Mouse (Mus musculus): ENCODE data around the gene Vamp5. TPM values are rescaled to one million over a fixed set of nuclear protein-coding genes. Genes with fewer than 3 reads are reported as not detected.

Gene Vamp5
- 13.6 and 15.9 TPM in 2 replicates for polyA plus RNA-seq (2016; fragmentation: Nextera tagmentation; extraction: Ambion mirVana)

- peak within 1 kb of the TSS; percentile 59 for H3K4me3 ChIP-seq
- peaks cover 27% of the 10 kb centered on the region for H3K27me3 ChIP-seq (replicated peaks; ENCODE audit: low read depth, poor library complexity, severe bottlenecking)
- H3K27ac ChIP-seq (replicated peaks): peak within 1 kb of the TSS; percentile 78
- WGBS: 2% methylated on average over 49 of the region's 49 CpGs
- H3K9me3 ChIP-seq: no peaks in the 10 kb centered on the region
- peak; percentile 66 for DNase-seq (ENCODE audit: low spot score)
- H3K4me1 ChIP-seq: peaks cover 9% of the 10 kb centered on the region
- H3K36me3 ChIP-seq (replicated peaks): peaks cover 7% of the 10 kb centered on the region
Measured at GRCm38 (mm10) chr6:72380131-72380770, at the start of gene Vamp5. Vamp5 (minus strand) TSS chr6:72380468.

DNA sequence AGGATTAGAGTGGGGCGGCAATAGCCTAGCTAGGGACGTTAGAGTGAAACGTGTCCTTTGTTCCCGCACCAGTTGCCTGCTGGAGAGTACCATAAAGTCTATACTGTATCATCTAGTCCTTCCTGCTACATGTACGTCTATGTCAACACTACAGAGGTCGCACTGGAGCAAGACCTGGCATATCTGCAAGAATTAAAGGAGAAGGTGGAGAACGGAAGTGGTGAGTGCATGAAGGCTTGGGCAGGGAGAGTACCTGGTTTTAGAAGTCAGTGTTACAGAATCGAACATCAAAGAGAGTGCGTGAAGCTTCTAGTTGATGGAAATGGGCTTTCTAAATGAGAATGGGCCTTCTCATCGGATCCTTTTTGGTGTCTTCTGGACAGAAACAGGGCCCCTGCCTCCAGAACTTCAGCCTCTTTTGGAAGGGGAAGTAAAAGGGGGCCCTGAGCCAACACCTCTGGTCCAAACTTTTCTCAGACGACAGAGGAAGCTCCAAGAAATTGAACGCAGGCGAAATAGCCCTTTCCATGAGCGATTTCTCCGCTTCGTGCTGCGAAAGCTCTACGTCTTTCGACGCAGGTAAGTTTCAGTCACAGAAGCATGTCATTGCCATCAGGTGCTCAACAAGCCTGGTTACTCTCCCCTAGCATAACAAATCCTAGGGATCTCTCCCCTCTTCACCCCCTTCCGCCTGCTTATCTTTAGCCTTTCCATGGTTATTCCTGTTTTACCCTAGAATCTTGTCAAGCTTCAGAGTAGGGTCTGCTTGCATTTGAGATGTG lies 49.0 kb upstream of the Vamp5 start:
- Histone ChIP-seq H3K9me3 (no peaks in the 10 kb centered on the region), H3K27ac (replicated peaks) (no peak overlapping the region), H3K27me3 (replicated peaks; ENCODE audit: low read depth, poor library complexity, severe bottlenecking) (no peaks in the 10 kb centered on the region), H3K36me3 (replicated peaks) (peaks cover 97% of the 10 kb centered on the region), H3K4me3 (no peak overlapping the region), H3K4me1 (no peaks in the 10 kb centered on the region)
- WGBS: 91% methylated on average over 21 of the region's 21 CpGs
- DNase-seq (ENCODE audit: low spot score): no peak

DNA sequence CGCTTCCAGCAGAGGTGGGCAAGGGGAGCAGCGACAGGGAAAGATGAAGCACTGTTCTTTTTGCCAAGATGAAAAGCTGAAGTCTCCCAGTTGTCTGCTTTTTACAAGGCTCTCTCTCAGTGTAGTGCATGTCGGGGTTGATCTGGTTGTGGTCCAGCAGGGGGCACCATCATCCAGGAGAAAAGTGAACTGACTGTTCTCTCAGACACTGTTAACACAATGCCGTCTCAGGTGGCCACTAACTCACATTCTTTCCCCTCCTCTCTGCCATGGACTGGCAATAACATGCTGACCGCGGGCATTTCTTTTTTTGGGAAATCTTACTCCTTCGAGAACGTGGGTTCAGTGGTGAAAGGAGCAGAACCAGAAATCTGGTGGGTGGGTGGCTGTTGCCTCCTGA lies 47.8 kb upstream of the Vamp5 start:
- no peaks in the 10 kb centered on the region for H3K9me3 ChIP-seq
- DNase-seq (ENCODE audit: low spot score): peak; percentile 82
- peaks cover 97% of the 10 kb centered on the region for H3K36me3 ChIP-seq (replicated peaks)
- no peaks in the 10 kb centered on the region for H3K27me3 ChIP-seq (replicated peaks; ENCODE audit: low read depth, poor library complexity, severe bottlenecking)
- no peak overlapping the region for H3K27ac ChIP-seq (replicated peaks)
- no peaks in the 10 kb centered on the region for H3K4me1 ChIP-seq
- no peak overlapping the region for H3K4me3 ChIP-seq
- 39% methylated on average over 8 of the region's 8 CpGs for WGBS

- Histone ChIP-seq H3K4me3 (no peak overlapping the region), H3K27me3 (replicated peaks; ENCODE audit: low read depth, poor library complexity, severe bottlenecking) (no peaks in the 10 kb centered on the region), H3K36me3 (replicated peaks) (peaks cover 96% of the 10 kb centered on the region), H3K4me1 (no peaks in the 10 kb centered on the region), H3K27ac (replicated peaks) (no peak overlapping the region), H3K9me3 (no peaks in the 10 kb centered on the region)
- WGBS: 93% methylated on average over 11 of the region's 11 CpGs
- DNase-seq (ENCODE audit: low spot score): no peak
Measured at GRCm38 (mm10) chr6:72425646-72426045, 45.4 kb upstream of the Vamp5 start.

DNA sequence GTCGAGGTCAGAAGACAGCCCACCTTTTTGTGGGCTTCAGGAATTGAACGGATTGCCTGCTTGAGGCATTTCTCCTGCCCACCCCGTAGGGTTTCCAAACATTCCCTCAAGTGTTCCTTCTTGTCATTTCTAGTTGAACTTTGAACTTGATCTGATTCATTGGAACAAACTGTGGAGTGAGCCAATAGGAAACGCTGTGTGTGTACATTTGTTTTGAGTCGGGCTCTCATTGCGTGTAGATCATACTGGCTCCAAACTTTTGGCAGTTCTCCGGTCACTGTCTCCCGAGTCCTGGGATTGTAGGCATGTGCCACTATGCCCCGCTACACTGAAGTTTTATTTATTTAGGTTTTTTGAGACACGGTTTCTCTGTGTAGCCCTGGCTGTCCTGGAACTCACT lies 40.6 kb upstream of the Vamp5 start:
- Histone ChIP-seq H3K27me3 (replicated peaks; ENCODE audit: low read depth, poor library complexity, severe bottlenecking) (no peaks in the 10 kb centered on the region), H3K27ac (replicated peaks) (no peak overlapping the region), H3K4me1 (0 out of 2 replicates have a peak, but pooled peaks cover under 1% of the 10 kb centered on the region), H3K9me3 (no peaks in the 10 kb centered on the region), H3K4me3 (no peak overlapping the region), H3K36me3 (replicated peaks) (peaks cover 88% of the 10 kb centered on the region)
- no peak for DNase-seq (ENCODE audit: low spot score)
- 92% methylated on average over 10 of the region's 10 CpGs for WGBS

DNA sequence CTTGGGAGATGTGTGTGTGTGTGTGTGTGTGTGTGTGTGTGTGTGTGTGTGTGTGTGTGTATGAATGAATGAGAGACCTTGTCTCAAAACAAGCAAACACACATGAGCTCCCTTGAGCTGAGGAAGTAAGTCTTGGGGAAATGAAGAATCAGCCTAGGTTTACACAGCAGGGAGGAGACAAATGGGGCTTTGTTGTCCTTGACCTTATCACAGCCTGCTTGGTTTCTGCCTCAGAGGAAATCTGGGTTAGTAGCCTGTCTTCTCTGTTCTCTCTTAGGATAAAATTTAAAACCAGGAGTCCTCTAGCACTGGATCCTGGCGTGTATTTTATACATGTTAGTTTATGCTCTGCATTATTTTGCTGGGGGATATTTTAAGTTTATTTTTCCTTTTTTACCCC lies 39.5 kb upstream of the Vamp5 start:
- peaks cover 11% of the 10 kb centered on the region for H3K4me1 ChIP-seq
- no peak for DNase-seq (ENCODE audit: low spot score)
- H3K4me3 ChIP-seq: no peak overlapping the region
- H3K9me3 ChIP-seq: no peaks in the 10 kb centered on the region
- no peak overlapping the region for H3K27ac ChIP-seq (replicated peaks)
- peaks cover 78% of the 10 kb centered on the region for H3K36me3 ChIP-seq (replicated peaks)
- WGBS: 71% methylated on average over 1 of the region's 1 CpGs
- no peaks in the 10 kb centered on the region for H3K27me3 ChIP-seq (replicated peaks; ENCODE audit: low read depth, poor library complexity, severe bottlenecking)

DNA sequence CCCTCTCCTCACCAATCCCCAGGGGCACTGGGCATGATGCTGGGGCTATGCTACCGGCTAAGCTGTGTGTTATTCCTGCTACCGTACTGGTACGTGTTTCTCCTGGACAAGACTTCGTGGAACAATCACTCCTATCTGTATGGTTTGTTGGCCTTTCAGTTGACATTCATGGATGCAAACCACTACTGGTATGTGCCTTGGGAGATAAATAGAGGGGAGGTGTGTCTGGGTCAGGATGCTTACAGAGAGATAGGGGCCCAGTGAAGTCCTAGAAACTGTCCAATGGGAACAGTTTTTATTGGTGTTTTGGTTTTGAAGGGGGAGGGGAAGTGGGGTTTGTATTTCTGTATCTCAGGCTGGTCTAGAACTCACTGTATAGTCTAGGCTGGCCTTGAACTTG lies 38.0 kb upstream of the Vamp5 start:
- Histone ChIP-seq H3K27ac (replicated peaks) (no peak overlapping the region), H3K36me3 (replicated peaks) (peaks cover 62% of the 10 kb centered on the region), H3K27me3 (replicated peaks; ENCODE audit: low read depth, poor library complexity, severe bottlenecking) (no peaks in the 10 kb centered on the region), H3K4me3 (no peak overlapping the region), H3K4me1 (peaks cover 20% of the 10 kb centered on the region), H3K9me3 (no peaks in the 10 kb centered on the region)
- WGBS: 91% methylated on average over 4 of the region's 4 CpGs
- no peak for DNase-seq (ENCODE audit: low spot score)

DNA sequence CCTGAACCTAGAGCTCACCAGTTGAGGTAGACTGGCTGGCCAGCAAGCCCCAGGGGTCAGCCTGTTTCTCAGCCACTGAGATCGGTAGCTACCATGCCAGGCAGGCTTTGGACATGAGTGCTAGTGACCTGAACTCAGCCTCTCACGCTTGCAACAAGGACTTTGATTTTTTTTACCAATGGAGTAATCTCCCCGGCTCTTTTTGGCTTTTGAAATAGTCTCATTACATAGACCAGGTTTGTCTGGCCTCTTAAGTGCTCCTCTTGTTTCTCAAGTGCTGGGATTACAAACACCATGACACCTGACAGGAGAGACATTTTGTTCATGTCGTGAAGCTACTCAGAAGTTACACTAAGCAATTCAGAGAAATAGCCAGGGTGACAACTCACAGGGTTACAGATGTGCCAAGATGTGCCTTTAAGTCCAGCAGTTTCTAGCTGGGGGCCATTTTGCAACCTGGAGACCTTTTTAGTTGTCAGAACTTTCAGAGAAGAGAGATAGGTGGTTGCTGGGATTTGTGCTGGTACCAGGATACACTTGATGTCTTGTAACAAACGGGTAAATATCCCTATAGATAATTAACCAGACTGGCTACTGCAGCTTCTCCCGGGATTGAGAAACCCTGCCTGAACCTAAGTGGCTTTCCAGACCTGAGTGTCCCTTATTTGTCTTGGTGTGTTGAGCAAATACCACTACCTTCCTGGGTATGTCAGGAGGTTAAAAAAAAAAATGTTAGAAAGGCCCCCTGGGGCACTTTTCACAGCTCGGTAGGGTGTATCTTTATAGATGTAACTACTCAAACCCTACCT lies 35.9 kb upstream of the Vamp5 start:
- Histone ChIP-seq H3K27ac (replicated peaks) (no peak overlapping the region), H3K36me3 (replicated peaks) (peaks cover 42% of the 10 kb centered on the region), H3K4me1 (peaks cover 20% of the 10 kb centered on the region), H3K4me3 (no peak overlapping the region), H3K27me3 (replicated peaks; ENCODE audit: low read depth, poor library complexity, severe bottlenecking) (no peaks in the 10 kb centered on the region), H3K9me3 (no peaks in the 10 kb centered on the region)
- 85% methylated on average over 7 of the region's 7 CpGs for WGBS
- DNase-seq (ENCODE audit: low spot score): no peak

- no peak for DNase-seq (ENCODE audit: low spot score)
- H3K27me3 ChIP-seq (replicated peaks; ENCODE audit: low read depth, poor library complexity, severe bottlenecking): no peaks in the 10 kb centered on the region
- no peak overlapping the region for H3K27ac ChIP-seq (replicated peaks)
- peaks cover 33% of the 10 kb centered on the region for H3K36me3 ChIP-seq (replicated peaks)
- 81% methylated on average over 5 of the region's 5 CpGs for WGBS
- no peaks in the 10 kb centered on the region for H3K9me3 ChIP-seq
- H3K4me3 ChIP-seq: peak overlapping the region; percentile 87
- H3K4me1 ChIP-seq: peaks cover 20% of the 10 kb centered on the region
Measured at GRCm38 (mm10) chr6:72415181-72415580, 34.9 kb upstream of the Vamp5 start.

- H3K27me3 ChIP-seq (replicated peaks; ENCODE audit: low read depth, poor library complexity, severe bottlenecking): no peaks in the 10 kb centered on the region
- H3K4me3 ChIP-seq: peak within 1 kb of the TSS; percentile 87
- 1% methylated on average over 33 of the region's 33 CpGs for WGBS
- peak; percentile 97 for DNase-seq (ENCODE audit: low spot score)
- H3K9me3 ChIP-seq: no peaks in the 10 kb centered on the region
- peaks cover 23% of the 10 kb centered on the region for H3K36me3 ChIP-seq (replicated peaks)
- H3K4me1 ChIP-seq: peaks cover 20% of the 10 kb centered on the region
- H3K27ac ChIP-seq (replicated peaks): peak within 1 kb of the TSS; percentile 88
Measured at GRCm38 (mm10) chr6:72414076-72414756, 33.9 kb upstream of the Vamp5 start, which contains the start of gene Ggcx. Ggcx (plus strand) TSS chr6:72414308.

DNA sequence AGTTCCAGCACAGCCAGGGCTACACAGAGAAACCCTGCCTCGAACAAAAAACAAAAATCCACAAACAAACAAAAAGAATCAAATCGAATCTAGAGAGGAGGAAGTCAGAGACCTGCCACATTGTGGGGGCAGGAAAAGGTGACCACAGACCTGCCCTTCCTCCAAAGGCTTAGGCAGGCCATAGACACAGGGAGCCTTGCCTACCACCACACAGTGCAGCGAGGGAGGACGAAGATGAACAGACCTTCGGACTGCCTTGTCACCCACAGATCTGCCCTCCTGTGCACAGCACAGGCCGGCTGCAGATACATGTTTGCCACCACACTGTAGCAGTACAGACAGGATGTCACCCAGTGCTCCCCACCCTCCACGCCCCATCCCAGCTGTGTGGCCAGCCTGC lies 30.2 kb upstream of the Vamp5 start:
- Histone ChIP-seq H3K9me3 (no peaks in the 10 kb centered on the region), H3K4me1 (peaks cover 16% of the 10 kb centered on the region), H3K36me3 (replicated peaks) (no peaks in the 10 kb centered on the region), H3K27me3 (replicated peaks; ENCODE audit: low read depth, poor library complexity, severe bottlenecking) (no peaks in the 10 kb centered on the region), H3K4me3 (no peak overlapping the region), H3K27ac (replicated peaks) (no peak overlapping the region)
- 85% methylated on average over 7 of the region's 7 CpGs for WGBS
- no peak for DNase-seq (ENCODE audit: low spot score)

- no peaks in the 10 kb centered on the region for H3K36me3 ChIP-seq (replicated peaks)
- no peak overlapping the region for H3K27ac ChIP-seq (replicated peaks)
- no peak overlapping the region for H3K4me3 ChIP-seq
- 44% methylated on average over 1 of the region's 1 CpGs for WGBS
- no peaks in the 10 kb centered on the region for H3K9me3 ChIP-seq
- no peak for DNase-seq (ENCODE audit: low spot score)
- peaks cover 12% of the 10 kb centered on the region for H3K4me1 ChIP-seq
- no peaks in the 10 kb centered on the region for H3K27me3 ChIP-seq (replicated peaks; ENCODE audit: low read depth, poor library complexity, severe bottlenecking)
Measured at GRCm38 (mm10) chr6:72410003-72410402, 29.7 kb upstream of the Vamp5 start.
